Mouse (Mus musculus): ENCODE results near the gene Hbs1l. TPM values are rescaled to one million over a fixed set of nuclear protein-coding genes. Genes with fewer than 3 reads are reported as not detected.

Gene Hbs1l
- polyA plus RNA-seq, 2 experiments from 2014 or later, result 133 to 141 TPM

GRCm38 (mm10) chr10:21410711-21411110 lies 114.9 kb downstream of the Hbs1l start:
- no peak for ATAC-seq

- ATAC-seq, result no peak
Observed at GRCm38 (mm10) chr10:21411621-21412205, 115.9 kb downstream of the Hbs1l start.

GRCm38 (mm10) chr10:21415031-21415430 lies 119.3 kb downstream of the Hbs1l start:
- no peak for ATAC-seq

DNA sequence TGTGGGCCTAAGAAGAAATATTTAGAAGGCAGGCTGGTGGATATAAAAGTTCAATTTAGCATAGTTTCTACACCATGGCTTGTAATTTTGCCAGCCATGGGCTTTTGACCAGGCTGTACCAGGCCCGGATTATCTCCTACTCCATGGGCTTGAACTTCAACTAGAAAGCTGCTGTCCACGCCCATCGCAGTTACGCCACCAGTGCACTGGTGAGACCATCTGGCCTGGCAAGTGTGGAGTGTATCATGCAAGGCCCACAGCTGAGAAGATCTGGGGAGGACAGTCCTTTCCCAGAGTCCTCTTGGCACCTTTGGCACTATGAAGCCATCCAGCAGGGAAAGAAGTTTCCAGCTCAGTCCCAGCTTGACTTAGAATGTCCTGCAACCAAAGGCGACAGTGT lies 120.4 kb downstream of the Hbs1l start:
- ATAC-seq, result no peak

Other genes with a start within 250 kb of the Hbs1l start
- 10 to 100 TPM in 1 of 2 experiments, 1 to 10 TPM in 1; 8.7 to 12.6 TPM for gene Myb, start 135.0 kb upstream of the Hbs1l start, polyA plus RNA-seq (2017; shearing (Covaris generic))
- gene Aldh8a1, start 81.3 kb downstream of the Hbs1l start, polyA plus RNA-seq (2017; shearing (Covaris generic)), result under 1 TPM in 1 of 2 experiments, not detected in 1; 0.29 TPM